Mouse (Mus musculus) WW6 (cell line): ENCODE measurements at regions not wholly inside any gene's neighbourhood (a gene's known extent, or its start where the extent isn't known, plus 50 kb on each side); places are given as distances from the start of the nearest gene placed in this dataset.

Source experiments
- DNase-seq: peaks from one replicate; pipeline ENCODE4 v3.0.0-alpha.2; 2013; ENCODE audit warnings: low read depth, low spot score

DNA sequence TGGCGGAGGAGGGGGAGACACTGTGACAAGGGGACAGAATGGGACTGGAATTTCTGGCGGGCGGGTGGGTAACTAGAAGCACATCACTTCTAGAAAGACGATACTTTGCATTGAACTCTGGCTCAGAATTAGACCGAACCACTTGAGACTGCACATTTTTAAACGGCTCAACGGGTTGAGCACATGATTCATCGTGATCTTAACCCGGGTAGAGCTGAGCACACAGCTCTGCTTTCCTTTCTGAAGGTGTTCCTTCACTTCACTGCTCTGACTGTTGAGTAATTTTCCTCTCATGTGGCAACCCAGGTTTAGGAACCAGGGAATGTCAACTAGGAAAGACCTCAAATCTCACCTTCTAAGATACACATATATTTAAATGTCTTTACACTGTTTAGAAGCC is 180.9 kb downstream of the Zfp365 start:
- no peak for DNase-seq

DNA sequence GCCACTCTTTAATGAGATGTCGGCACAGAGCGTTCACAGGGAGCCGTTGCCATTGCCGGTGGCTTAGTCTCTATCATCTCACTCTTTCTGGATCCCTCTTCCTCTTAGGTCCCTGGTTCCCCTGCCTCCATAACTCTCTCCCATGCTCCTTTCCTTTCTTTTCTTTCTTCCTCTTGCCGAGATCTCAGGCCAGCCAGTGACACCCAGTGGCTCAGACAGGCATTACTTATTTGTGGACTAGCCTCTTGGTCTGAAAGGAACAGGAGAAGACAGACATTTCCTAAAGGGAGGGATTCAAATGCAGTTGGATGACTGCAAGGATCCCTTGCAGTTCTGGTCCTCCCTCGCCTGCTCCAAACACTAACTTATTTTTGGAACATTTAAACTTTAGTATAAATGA is 180.5 kb upstream of the Ado start:
- no peak for DNase-seq

DNA sequence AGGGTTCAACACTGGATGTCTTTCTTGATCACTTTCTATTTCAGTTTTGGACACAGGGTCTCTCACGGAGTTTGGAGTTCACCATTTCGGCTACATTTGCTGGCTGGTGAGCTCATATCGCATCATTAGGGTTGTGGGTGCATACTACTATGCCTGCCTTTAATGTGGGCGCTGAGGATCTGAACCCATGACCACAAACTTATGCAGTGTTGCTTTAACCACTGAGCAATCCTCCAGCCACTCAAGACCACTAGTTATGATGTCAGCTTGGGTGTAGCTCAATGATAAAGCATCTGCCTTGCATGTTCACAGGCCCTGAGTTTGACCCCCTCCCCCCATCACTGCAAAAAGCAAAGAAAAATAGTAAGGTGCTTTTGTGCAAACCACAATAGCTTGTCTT is 178.8 kb upstream of the Ado start:
- no peak for DNase-seq

DNA sequence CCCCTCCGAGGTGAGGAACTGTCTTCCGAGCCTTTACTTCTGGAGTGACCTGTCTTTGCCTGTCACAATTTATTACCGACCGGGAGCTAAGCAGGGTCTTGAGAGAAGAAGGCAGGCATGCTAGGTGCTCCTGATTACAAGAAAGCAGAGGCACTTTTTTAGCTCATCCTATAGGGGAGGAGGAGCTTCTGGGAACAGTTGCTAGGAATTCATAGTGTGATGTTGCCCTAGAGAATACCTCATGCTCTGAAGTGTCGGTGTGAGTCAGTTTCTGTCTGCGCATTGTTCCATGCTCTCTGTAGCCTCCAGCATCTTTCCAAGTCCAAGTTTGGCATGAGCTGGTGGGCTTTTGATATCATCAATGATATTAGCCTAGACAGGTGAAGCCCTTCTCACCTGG is 178.0 kb upstream of the Ado start:
- no peak for DNase-seq

DNA sequence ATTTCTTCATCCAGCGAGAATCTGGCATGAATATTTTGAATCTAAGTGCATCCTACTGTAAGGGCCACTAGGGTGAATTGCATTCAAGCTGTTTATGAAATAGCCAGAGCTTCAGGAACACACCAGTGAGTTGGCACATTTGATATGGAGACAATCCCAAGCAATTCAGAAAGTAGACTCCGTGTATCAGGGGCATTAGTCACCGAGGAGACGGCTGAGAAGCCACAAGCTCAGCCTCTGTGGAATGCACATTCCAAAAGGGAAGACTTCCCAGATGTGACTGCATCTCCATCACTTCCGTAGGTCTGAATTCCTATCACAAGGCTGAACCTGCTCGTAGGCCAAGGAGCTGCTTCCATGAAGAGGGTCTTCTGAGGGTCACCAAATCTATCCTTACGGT is 177.6 kb upstream of the Ado start:
- no peak for DNase-seq

DNA sequence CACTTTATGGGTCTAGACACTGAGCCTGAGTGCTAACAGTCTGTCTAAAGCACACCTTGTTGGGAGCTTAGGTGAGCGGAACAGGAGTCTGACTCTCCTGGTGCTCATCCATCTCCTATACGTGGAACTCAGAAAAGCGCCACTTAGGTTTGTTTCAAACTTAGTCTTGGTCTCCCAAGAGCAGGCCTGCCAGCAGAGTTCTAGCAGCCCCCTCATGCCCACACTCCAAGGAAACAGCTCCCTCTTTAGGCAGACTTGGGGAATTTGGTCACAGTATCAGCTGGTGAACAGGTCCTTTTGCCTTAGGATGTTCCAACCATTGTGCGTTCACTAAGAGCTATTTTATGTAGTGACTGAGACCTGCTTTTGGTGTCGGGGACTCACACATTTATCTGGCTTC is 173.0 kb upstream of the Ado start:
- DNase-seq: no peak

DNA sequence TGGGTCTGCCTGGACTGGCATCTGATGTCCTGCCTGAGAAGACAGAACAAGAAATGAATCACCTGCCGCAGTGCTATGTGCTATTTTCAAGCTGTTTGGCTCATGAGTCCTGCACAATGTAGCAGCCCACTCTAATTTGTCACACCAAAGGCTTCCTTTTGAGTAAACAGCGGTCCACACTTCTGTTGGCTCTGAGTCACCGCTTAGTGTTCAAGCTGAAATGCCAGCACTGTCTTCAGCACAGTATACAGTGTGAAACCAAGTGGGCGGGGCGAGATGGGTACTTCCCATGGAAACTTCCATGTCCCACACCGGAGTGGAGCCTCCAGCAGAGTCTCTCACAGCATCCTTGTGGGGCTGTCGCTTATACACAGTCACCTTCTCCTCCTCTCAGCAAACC is 168.8 kb upstream of the Ado start:
- DNase-seq: no peak

DNA sequence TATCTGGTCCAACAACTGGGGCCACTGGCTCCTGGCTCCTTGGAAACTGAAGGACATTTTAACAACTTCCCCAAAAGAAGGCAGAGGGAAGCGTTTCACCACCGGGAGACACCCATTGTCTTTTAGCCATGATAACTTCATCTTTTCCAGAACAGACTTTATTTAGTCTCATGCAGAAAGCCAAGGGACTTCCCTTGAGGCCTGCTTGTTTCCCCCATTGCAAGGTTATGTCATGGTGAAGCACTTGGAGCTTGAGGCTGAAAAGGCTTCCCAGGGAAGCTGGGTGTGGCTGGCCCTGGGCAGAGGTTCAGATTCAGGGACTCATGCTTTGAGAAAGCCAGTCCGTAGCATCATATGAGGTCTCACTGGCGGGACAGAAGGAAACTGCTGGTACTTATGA is 166.3 kb upstream of the Ado start:
- no peak for DNase-seq

DNA sequence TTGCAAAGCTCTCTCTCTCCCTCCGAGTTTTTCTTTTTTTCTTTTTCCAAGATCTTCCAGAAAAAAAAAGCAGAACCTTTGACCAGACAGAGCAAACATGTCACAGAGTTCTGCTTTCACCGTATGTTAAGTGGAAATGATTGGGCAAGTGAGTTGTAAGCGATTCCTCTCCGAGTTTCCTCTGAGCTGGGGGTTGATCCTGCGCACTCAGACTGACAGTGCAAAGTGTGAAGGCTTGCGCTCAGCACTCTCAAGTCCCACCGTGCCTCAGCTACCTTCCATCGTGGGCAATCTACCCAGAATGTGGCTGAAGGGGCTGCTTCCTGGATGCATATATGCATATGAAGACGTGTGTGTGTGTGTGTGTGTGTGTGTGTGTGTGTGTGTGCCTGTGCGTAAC is 164.3 kb upstream of the Ado start:
- DNase-seq: no peak

DNA sequence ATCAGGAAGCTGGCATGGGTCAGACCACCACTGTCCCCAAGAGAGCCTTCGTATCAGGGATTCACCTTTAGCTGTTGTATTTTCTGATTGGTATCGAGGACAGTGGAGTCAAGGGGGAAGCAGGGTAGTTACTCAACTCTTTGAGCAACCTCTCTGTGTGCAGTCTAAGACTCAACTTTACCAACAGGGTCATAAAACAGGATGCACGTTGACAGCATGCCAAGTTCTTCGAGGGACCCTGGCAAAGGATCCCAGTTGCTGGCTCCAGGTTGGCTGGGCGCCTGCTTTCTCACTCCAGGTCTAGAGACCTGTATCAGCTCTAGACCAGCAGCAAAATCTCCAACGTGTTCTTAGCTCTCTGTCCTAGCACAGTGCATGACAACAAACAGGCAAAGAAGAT is 163.9 kb upstream of the Ado start:
- no peak for DNase-seq

DNA sequence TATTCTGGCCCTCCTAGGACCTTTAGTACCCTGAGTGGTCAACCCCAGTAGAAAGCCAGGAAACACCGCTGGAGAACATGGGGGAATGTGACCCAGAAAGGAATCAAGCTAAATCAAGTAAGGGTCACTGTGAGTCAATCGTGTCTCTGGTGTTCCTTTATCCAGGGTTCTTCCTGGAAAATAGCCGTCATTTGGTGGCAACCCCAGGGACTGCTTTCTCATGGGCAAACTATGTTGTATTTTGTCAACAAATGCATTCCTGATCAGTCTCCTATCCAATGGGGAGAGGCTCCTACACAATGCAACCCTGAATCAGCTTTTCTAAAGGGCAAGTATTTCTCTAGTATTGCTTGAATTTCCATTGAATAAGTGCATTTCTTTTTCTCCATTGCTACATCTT is 163.2 kb upstream of the Ado start:
- DNase-seq: no peak

DNA sequence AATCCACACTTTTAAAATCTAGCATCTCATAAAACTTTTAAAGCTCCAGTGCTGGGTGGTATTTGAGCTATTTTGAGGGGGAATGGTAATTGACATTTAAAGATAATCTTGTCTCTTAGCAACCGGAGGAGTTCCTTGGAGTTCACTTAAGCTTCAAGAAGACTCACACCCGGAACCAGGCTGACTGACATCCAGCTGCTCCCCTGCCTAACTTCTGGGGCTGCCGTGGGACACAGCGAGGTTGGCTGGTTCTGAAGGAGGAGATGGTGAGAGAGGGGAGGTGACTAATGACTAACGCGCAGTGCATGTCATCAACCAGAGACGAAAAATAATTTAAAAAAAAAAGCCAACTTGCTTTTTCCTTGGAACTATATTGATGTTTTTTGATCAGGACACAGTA is 157.7 kb upstream of the Ado start:
- no peak for DNase-seq

DNA sequence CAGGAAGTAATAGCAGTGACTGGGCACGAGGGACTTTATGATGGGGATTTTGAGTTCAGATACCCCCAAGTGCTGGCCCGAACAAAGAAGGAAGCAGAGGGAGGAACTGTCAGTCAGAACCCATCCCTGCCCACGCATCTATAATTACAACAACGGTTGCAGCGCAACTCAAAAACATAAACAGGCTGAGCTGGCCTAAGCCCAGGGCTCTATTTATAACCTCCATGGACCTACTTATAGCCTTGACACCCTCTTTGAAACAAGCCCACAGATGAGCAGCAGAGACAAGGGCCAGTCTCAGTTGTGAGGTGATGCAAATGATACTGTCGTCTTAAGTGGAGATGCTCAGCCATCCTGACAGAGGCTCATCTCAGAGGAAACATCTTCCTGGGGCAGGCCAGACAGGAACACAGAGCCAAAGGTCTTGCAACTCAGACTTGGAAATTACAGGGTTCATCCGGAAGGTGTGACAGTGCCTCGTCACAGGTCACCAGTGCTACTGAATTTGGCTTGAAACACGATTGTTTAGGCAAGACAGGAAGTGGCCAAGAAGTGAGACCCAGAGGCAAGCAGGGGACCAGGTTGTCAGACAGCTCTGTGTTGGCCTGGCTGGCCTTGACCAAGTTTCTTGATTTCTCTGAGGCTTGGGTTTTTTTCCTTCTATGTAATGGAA is 154.2 kb upstream of the Ado start:
- no peak for DNase-seq

DNA sequence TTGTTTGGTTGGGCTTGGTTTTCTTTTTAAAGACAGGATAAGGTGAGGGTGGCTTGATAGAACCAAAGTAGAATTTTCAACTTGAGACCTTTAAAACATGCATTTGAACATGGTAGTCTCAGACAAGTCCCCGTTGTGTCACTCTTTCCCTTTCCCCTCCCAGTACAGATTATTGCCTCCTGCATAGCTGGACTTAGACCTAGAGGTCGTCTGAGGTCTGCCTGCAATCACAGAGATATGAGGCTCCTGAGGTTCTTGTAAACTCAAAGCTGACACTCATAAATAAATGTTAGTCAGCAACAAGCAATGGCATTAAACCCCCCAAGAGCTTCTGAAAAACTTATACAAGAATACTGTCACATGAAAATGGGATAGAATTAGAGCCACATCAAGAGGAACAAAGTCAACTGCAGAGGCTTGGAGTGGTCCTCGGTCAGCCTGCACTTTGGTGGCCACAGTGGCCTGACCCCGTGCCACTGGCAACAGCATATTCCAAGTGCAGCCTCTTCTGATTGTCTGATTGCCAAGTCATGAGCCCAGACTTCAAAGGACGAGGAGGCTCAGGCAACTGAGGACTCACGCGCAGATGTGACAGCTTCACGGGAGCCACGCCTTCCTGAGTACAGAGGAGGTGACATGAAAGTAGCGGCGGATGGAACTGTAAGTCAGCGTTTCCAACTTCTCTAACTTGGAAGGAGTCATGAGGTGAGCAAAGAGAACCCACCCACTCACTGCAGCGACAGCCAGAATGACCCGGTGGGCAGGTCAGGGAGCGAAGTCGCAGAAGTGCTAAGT is 148.8 kb upstream of the Ado start:
- DNase-seq: no peak

DNA sequence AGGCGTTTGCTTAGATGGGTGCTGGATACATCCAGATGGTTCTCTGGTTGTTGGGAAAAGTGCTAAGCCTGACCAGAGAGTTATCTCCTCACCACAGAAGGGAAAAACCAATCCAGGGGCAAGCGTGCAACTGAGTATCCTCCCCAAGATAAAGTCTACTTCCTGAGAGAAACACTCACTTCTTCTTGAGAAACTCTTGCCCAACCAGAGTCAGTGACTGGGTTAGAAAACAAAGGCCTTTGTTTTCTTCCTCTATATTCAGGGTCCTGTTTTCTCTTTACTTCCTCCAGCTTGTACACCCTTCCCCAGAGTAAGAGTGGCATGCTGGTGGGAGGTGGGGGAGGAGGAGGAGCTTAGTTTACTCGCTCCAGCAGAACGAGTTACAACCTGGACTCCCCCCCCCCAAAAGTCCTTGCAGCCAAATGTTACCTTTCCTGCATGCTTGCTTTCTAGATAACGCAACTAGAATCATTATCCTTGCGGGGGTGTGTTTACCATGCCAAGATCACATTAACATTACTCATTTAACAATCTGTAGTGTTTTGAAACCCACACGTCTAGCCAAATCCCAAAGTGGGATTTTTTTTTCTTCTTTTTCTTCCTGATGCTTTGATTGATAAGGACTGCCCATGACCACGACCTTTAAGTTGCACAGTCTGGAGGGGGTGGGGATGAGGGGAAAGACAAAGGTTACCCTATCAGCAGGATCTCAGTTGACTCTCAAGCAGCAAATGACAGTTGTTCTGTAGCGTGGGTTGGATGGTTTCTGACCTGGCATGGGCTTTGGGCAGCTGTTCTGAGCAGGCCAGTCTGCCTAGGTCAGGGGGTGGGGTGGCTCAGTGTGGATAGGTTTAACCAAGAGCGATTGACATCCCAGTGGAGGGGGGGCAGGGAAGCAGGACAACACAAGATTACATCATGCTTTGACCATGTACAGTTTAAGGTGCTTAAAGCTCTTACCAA is 147.4 kb upstream of the Ado start:
- no peak for DNase-seq

DNA sequence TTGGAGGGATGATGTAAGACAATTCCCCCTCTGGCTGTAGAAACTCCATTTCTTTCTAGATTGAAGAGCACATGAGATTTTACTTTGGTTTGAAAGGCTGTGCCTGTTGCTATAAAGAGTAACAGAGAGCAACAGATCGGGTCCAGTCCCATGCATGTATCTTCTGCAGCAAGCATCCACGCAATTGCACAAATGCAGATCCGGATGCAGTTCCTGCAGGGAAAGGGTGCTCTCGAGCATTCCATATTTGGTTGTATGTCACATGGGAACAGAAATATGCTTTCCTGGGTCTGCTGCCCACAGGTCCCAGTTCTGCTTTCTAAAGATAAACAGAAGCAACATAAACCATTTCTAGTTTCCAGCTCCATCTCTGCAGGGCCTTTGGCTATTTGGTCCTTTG is 146.0 kb upstream of the Ado start:
- no peak for DNase-seq

DNA sequence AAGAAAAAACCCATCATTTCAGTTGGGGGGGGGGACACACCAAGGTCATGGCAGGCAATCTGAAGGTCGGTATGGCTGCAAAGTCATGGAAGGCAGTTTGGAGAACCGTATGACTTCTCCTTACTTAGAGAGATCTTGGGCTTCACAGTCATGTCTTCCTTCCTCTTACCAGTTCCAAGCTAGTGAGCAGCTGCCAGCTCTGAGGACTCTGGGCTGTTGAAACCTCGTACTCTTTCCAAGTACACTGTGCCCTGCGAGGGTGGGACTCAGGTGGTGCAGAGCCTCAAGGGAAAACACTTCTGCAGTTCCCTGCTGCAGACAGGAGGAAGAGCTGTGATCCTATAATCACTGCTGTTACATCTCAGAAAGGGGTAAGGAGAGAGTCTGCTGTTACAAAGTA is 144.8 kb upstream of the Ado start:
- DNase-seq: no peak

DNA sequence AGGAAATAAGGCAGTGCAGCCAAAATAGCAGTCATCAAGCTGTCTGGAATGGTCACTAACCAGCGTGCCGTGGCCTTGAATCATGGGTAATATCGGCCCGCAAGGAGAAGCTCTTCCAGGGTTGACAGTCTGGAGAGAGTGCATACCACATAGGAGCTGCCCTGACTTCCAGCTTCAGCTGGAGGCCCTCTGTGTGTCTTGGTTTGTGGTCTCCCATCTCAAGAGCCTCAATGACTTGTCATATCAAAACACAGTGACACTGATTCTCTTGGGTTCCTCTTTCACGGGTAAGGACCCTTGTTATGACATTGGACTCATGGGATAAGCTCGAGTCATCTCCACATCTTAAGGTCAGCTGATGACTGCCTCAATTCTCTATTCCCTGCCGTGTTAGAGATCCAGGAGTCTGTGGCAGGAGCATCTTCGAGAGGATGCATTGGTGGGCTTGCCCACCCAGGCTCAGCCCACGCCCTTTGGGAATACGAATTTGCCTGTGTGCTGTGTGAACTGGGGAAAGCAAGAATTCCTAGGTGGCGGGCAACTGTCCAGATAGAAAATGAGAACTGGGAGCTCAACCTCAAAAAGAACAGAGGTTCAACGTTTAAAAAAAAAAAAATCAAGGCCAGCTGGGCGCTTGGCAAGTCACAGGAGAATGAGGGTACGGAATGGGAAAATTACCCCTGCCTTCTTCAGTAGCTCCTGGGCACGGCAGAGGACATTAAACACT is 141.4 kb upstream of the Ado start:
- no peak for DNase-seq

DNA sequence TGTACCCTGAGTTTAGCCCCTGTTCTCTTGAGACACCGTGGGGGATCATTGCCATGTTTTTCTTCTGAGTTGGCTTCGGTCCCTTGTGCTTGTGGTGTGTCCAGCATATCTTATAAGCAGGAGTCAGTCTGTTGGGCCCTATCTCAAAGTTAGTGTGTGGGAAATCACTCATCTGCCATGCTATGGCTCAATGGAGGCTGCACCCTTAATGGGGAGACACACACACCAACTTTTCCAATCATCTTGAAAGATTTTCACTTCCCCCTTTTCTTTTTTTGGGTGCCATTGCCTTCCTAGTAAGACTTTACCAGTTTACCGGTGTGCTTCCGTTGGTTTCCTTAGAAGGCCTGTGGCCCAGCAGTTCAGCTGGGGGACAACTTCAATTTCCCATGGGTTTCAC is 130.6 kb upstream of the Ado start:
- DNase-seq: no peak

DNA sequence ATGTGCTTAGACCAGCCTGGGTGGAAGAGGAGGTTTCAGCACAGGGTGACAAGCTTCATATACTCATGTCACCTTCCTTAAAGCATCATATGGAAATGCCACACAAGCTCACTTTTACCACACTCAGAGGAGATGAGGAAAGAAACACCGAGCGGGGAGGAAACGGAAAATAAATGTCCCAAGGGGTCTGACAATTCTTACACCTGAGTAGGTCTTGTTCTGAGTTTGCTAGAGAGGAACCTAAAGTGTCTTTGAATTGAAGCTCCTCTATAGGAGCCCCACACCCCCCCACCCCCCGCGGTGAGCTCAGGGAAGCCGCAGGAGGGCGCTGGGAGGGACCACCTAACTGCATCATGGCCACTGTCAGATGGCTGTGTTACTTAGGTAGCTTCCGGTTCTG is 124.7 kb upstream of the Ado start:
- no peak for DNase-seq

DNA sequence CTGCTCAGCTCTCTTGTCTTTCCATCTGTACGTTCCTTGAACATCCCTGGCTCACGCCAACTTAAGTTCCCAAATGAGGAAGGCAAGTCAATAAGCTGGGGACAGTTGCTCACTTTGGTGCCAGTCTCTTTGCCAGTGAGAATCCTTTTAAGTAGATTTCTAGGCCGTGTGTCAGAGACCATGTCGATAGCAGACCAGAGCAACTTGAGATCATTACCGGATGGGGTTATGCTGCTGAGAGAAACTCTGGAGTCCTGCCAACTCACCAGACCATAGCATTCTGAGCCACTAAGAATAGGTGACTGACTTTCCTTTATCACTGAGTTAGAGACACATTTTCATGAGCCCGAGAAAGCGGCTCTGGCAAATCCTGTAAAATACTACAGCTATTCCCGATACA is 123.5 kb upstream of the Ado start:
- DNase-seq: no peak

DNA sequence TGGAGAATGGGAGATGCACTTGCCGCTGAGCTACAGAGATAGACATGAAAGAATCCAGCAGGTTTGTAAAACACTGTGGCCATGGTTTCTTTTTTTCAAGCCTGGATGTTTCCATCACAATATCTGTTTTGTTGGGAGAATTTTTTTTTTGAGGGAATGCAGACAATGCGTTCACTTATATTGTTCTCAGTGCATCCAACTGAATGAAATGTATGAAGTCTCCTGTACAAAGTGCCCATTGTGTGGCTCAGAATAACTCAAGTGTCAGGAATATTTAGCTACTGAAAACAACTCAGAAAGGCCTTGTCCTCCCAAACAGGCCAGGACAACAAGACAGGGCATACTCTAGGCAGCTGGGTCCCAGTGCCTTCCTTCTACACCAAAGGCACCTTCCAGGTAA is 120.3 kb upstream of the Ado start:
- DNase-seq: no peak
